ENCODE assay signal across 8 mouse cellular contexts in the genomic region with DNA sequence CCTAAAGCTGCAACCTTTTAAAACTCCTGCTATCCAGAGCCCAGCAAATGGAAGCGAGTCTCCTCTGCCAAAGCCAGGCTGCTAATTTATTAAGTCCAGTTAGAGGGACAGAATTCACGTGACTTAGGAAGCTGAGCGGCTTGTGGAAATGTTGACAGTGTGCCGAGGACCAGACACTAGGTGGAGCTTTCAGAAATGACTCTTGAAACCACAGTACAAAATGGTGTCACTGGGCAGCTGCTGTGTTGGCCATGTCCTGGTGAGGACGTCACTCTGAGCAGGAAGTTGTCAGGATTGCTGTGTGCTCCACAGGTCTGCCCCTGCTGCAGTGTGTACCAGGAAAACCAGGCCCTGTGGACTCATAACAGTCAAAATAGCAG.
A peak's percentile ranks its signal among the peaks of the same experiment; 100 is the strongest.
DNase-seq lines count a peak whose midpoint lies in the region; ATAC-seq lines count a peak whose summit lies in the region.

No protein-coding gene starts in this region.

- ATAC-seq in hematopoietic stem cell, adult 5-6 weeks (replicated peaks in 1 of 2; ENCODE audit: insufficient read depth in 1 of 2, low FRiP score in 2 of 2, low TSS enrichment in 1 of 2, low read depth in 1 of 2, poor library complexity in 2 of 2, severe bottlenecking in 2 of 2) = peak; percentile 42 to 44
- peak; percentile 34; the same call in 1 of the 2 replicates for ATAC-seq in lung, embryonic 16.5 days (ENCODE audit: low read depth)
- no peak for ATAC-seq in forebrain, embryonic 16.5 days

- H3K27me3 ChIP-seq in lung, embryonic 16.5 days (ENCODE audit: control insufficient read depth, insufficient read depth, low read depth, low read length) = no peaks in the 10 kb centered on the region
- no peaks in the 10 kb centered on the region for H3K27me3 ChIP-seq in splenic B cell, adult 2 months (ENCODE audit: control insufficient read depth, insufficient read depth, low read length, poor library complexity, severe bottlenecking)
- no peaks in the 10 kb centered on the region for H3K27me3 ChIP-seq in forebrain, embryonic 16.5 days (replicated peaks; ENCODE audit: control insufficient read depth, insufficient read depth, low read length)

- WGBS in lung, embryonic 16.5 days = 46% methylated on average over 5 of the region's 5 CpGs
- WGBS in forebrain, embryonic 16.5 days = 82% methylated on average over 5 of the region's 5 CpGs

- H3K27ac ChIP-seq in lung, embryonic 16.5 days (ENCODE audit: low read length) = no peak overlapping the region
- H3K27ac ChIP-seq in forebrain, embryonic 16.5 days (ENCODE audit: low read length) = no peak overlapping the region

- no peak overlapping the region for H3K4me3 ChIP-seq in lung, embryonic 16.5 days (ENCODE audit: low read length)
- no peak overlapping the region for H3K4me3 ChIP-seq in forebrain, embryonic 16.5 days (replicated peaks; ENCODE audit: low read length)

- no peaks in the 10 kb centered on the region for H3K4me1 ChIP-seq in lung, embryonic 16.5 days (replicated peaks; ENCODE audit: control insufficient read depth, insufficient read depth, low read length)
- H3K4me1 ChIP-seq in forebrain, embryonic 16.5 days (replicated peaks; ENCODE audit: control insufficient read depth, insufficient read depth, low read length) = no peaks in the 10 kb centered on the region

- no peaks in the 10 kb centered on the region for H3K36me3 ChIP-seq in lung, embryonic 16.5 days (ENCODE audit: control insufficient read depth, insufficient read depth, low read length)
- no peaks in the 10 kb centered on the region for H3K36me3 ChIP-seq in splenic B cell, adult 2 months (ENCODE audit: control insufficient read depth, insufficient read depth, low read length, poor library complexity, severe bottlenecking)
- no peaks in the 10 kb centered on the region for H3K36me3 ChIP-seq in forebrain, embryonic 16.5 days (ENCODE audit: control insufficient read depth, insufficient read depth)

- H3K9ac ChIP-seq in lung, embryonic 16.5 days (ENCODE audit: low read length) = no peak overlapping the region
- no peak overlapping the region for H3K9ac ChIP-seq in forebrain, embryonic 16.5 days (replicated peaks; ENCODE audit: low read depth, low read length)

- peak; percentile 14 for DNase-seq in embryo, embryonic 10 days (ENCODE audit: low spot score)
- no peak for DNase-seq in embryo, embryonic 9.5 days (ENCODE audit: extremely low spot score)
- DNase-seq in adipocyte (ENCODE audit: low spot score) = peak; percentile 18
- DNase-seq in splenic B cell, adult 2 months (ENCODE audit: low read depth, low spot score) = peak; percentile 66
- DNase-seq in urinary bladder, adult 2 months (ENCODE audit: low spot score) = no peak

- 0 out of 2 replicates have a peak overlapping the region, but pooled peaks have one; percentile 57 for H3K4me2 ChIP-seq in lung, embryonic 16.5 days (ENCODE audit: low read depth, low read length)
- no peak overlapping the region for H3K4me2 ChIP-seq in forebrain, embryonic 16.5 days (ENCODE audit: low read length)

- H3K9me3 ChIP-seq in lung, embryonic 16.5 days (ENCODE audit: control insufficient read depth, low read length) = no peaks in the 10 kb centered on the region
- no peaks in the 10 kb centered on the region for H3K9me3 ChIP-seq in forebrain, embryonic 16.5 days (ENCODE audit: control insufficient read depth, low read length)

Comparison
In these comparisons a context has a peak if more than half of its experiments do, and no peak if none do; other contexts are left out.
1. DNase-seq: peak in embryo, embryonic 10 days (single experiment), adipocyte (single experiment) and splenic B cell, adult 2 months (single experiment); none in embryo, embryonic 9.5 days (single experiment) and urinary bladder, adult 2 months (single experiment).